Mouse (Mus musculus) CD8-positive naive resting alpha-beta T cell, adult 2 months (primary cell): Measurements from ENCODE around the gene Lrrc3b.

Experiments used
- DNase-seq, 2 experiments: peaks; one replicate each; pipeline ENCODE4 v3.0.0; 2022; ENCODE audit warnings: low read depth in 2 of 2, low spot score in 2 of 2

The Lrrc3b gene

GRCm38 (mm10) chr14:15438485-15439157 is at the start of gene Lrrc3b:
Gene Lrrc3b (minus strand): TSS chr14:15438987.
- no peak for DNase-seq

DNA sequence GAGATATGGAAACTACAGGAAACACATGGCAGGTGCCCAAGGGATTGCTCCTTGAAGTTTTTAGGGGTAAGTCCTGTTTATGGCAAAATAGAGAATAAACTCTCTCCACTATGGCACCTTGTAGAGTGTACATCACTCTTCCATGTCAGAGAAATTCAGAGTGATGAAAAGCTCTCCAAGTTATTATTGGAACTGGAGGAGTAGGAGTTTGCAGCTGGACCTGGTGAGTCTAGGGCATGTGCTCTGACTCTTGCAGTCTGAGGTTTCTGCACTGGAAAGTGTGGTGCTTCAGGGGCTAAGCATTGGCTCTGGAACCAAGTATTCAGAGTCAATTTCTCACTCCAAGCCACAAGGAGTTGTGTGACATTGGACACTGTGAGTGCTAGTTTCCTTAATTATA is 38.9 kb upstream of the Lrrc3b start:
- no peak for DNase-seq

DNA sequence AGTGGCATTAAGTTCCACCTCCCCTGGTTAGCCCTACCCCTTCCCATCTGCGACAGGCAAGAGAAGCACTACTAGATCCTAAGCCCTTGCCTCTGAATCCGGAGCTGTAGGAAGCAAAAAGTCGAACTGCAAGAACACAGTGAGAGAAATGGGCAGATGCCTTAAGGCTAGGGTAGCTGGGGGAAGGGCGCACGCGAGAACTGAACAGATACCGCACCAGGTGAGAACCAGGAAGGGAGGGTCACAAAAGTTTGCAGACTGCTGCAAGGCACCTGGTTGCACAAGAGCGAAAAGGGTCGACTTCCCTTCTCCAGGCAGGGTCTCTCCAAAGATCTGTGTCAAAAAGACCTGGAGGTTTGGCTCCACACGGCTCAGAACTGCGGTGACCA is 697 bp downstream of the Lrrc3b start:
- no peak for DNase-seq

DNA sequence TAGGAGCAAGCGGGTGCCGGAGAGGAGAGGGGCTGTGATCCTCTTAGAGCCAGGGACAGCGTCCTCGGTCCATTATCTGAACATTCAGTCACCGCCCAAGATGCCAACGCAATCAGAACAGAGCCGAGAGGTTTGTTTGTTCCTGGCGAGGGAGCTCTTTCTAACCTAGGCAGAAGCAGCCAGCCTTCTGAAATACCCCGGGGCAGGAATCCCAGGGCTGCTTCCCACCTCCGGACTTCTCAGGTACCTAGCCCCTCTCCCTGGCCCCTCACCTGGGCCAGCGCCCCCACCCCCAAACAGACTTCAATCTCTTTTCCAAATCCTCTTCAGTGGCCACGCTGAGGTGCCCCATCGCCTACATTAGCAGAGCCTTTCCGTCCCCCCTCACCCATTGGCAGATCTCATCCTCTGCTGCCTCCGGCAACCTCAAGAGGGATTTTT is 1.3 kb downstream of the Lrrc3b start:
- no peak for DNase-seq

DNA sequence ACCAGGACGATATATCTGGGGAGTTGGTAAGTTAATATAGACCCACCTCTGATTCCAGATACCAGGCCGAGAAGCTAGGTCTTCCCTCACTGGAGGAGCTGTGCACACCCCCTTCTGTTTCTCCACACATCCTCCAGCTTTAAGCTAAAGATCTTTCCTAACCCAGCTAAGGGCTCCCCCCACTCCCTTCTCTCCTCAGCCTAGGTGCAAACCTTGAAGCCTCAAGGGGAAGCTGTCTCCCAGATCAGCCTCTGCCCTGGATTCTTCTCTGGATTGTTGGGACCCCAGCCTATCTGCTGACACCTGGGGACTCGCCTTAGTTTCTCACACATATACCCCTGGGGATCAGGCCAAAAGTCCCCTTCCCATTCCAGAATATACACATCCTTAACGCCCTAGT is 1.7 kb downstream of the Lrrc3b start:
- no peak for DNase-seq

GRCm38 (mm10) chr14:15436586-15436985 is 2.2 kb downstream of the Lrrc3b start:
- DNase-seq, result no peak

DNA sequence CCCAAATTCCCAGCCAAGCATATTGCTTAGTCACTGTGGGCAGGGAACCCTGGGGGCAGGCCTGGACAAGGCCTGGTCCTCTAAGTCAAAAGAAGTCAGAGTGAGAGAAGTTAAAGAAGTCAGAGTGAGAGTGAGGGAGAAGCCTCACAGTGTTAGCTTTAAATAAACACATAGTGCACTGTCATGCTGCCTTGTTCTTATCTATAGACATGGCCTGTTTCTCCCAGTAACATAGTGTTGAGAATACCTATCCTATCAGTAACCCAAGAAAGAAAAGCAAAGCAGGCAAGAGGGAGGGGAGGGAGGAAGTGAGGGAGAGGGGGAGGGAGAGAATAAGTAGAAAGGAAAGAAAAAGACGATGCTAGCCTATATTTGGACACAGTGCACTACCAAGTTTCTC is 6.4 kb downstream of the Lrrc3b start:
- no peak for DNase-seq

DNA sequence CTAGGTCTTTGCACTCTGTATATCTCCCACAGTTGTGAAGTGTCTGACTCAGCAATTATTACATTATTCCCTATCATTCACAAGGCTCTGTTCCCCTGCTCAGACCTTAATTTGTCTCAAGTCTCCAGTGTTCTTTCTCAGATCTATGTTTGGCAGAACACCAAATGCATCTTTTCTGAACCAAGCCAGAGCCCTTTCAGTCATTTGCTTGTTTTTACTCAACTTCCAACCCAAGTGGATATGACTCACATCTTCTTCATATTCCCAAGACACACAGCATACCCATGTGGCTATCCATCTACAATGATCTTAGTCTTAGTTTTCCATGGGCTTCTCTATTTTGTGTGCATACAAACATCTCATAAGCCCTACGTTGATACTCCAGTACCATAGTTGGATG is 17.2 kb downstream of the Lrrc3b start:
- DNase-seq, result no peak

- DNase-seq, result no peak
These were observed 27.9 kb downstream of the Lrrc3b start for GRCm38 (mm10) chr14:15410686-15411534.

GRCm38 (mm10) chr14:15385536-15385935 is 53.3 kb downstream of the Lrrc3b start:
- no peak for DNase-seq

GRCm38 (mm10) chr14:15384972-15385371 is 53.8 kb downstream of the Lrrc3b start:
- DNase-seq, result no peak

- DNase-seq, result no peak
These were observed 54.3 kb downstream of the Lrrc3b start for GRCm38 (mm10) chr14:15384532-15384931.

DNA sequence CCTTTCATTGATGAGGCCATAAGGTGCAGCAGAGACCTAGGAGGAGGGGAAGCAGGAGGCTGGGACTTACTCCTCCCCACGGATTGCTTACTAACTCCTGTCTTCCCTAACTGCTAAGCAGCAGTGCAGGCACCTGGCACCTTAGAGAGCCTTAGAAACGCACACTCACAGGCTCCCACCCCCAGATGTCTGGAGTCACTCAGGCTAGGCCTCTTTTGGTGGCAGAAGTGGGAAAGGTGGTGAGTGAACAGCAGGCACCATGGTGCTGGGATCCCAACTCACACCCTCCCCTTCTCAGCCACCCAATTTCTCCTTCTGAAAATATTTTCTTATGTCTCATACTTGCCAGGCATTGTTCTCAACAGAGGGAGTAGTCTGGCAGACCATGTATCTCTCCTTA is 55.7 kb downstream of the Lrrc3b start:
- DNase-seq, result no peak

GRCm38 (mm10) chr14:15377368-15377767 is 61.4 kb downstream of the Lrrc3b start:
- no peak for DNase-seq

DNA sequence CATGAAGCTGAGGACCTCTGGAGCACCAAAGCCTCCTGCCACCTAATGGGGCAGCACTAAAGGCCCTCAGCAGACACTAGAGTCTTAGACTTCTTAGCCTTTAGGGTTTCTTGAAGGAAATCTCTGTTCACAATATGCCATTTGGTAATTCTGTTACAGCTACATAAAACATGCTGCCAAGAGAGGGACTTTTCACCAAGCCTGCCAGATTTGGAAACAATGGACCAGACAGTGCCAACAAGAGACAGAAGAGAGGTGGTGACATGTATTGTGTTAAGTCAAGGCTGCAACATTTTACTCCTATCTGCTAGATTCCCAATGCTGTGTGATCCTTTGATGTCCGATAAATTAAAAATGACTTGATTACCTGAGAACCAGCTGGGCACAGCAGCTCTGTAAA is 62.0 kb downstream of the Lrrc3b start:
- DNase-seq, result no peak

- DNase-seq, result no peak
These were observed 64.5 kb downstream of the Lrrc3b start for GRCm38 (mm10) chr14:15374271-15374670.

GRCm38 (mm10) chr14:15372985-15373384 is 65.8 kb downstream of the Lrrc3b start:
- DNase-seq, result no peak

DNA sequence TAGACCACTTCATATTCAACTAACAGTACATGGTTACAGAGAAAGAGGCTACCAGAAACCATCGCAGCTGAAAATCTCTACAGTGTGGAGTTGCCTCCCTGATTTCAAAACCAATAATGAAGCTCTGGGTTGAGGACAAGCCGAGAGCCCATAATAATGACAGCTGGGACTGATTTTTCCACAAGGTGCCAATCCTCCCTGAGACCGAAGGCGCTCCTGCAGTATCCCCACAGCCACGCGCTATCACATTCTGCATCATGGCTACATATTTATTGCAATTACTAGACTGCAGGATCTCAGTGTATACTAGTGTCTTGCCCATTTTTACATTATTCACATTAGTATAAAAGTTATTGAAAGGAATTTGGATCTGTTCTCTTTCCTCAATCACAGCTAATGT is 73.7 kb downstream of the Lrrc3b start:
- DNase-seq, result no peak

- no peak for DNase-seq
These were observed 78.9 kb downstream of the Lrrc3b start for GRCm38 (mm10) chr14:15359893-15360292.

DNA sequence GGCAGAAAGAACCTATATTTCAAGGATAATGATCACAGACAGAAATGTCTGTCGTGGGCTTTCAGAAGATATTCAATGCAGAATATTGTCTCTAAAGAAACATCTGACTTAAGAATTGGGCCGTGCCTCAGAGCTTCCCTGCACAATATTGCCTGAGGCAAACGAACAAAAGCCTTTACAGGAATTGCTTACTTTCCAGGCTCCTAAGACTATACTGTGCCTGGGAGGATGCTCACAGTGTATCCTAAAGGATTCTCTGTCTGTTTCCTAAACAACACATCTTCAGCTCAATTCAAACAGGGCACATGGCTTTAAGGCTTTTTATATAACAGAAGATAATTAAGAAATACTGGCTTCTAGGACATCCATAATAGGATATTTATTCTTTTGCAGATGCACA is 79.7 kb downstream of the Lrrc3b start:
- DNase-seq, result no peak

GRCm38 (mm10) chr14:15355512-15355911 is 83.3 kb downstream of the Lrrc3b start:
- peak; percentile 71 to 77 for DNase-seq

- DNase-seq, result no peak
These were observed 84.5 kb downstream of the Lrrc3b start for GRCm38 (mm10) chr14:15354299-15354698.

DNA sequence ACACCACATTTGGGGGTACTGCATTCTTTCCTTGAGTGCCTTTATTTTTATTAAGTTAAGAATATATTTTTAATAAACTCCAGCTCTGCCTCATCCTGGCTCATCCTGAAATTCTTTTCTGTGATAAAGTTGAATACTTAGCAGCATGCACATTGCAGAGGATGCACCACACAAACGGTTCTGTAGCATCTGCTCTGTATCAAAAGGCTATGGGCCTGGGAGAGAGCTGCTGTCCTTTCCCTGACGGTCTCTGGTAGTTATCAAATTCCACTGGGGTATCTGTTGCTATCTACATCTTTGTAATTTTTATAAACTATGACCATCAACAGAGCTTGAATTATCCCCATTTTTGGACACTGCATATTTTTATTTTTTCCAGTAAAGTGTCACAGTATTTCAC is 105.7 kb downstream of the Lrrc3b start:
- DNase-seq, result no peak
